Mouse (Mus musculus): Measurements from ENCODE around the gene Mat1a. TPM values are rescaled to one million over a fixed set of nuclear protein-coding genes. Genes with fewer than 3 reads are reported as not detected.

Mat1a gene
- 0.42 and 0.47 TPM in 2 replicates for polyA plus RNA-seq (2015; fragmentation: Nextera tagmentation; extraction: Ambion mirVana)

GRCm38 (mm10) chr14:41104853-41105444, at the start of gene Mat1a:
Gene Mat1a, plus strand, starts transcription at chr14:41105035.
- no peak for DNase-seq (ENCODE audit: low spot score)

- DNase-seq (ENCODE audit: low spot score), result no peak
Measured at GRCm38 (mm10) chr14:41065168-41065567, 39.7 kb upstream of the Mat1a start.

GRCm38 (mm10) chr14:41066416-41066815, 38.4 kb upstream of the Mat1a start:
- no peak for DNase-seq (ENCODE audit: low spot score)

- DNase-seq (ENCODE audit: low spot score), result no peak
Measured at GRCm38 (mm10) chr14:41069108-41069507, 35.7 kb upstream of the Mat1a start, which contains the start of gene Dydc2. Gene Dydc2, minus strand, starts transcription at chr14:41069208.

GRCm38 (mm10) chr14:41070343-41070742, 34.5 kb upstream of the Mat1a start:
- no peak for DNase-seq (ENCODE audit: low spot score)

- DNase-seq (ENCODE audit: low spot score), result no peak
Measured at GRCm38 (mm10) chr14:41072229-41072943, 32.4 kb upstream of the Mat1a start, which contains the start of gene Dydc1. Gene Dydc1, plus strand, starts transcription at chr14:41072911.

- DNase-seq (ENCODE audit: low spot score), result no peak
Measured at GRCm38 (mm10) chr14:41072944-41073275, 31.9 kb upstream of the Mat1a start.

GRCm38 (mm10) chr14:41082408-41082807, 22.4 kb upstream of the Mat1a start:
- DNase-seq (ENCODE audit: low spot score), result no peak

GRCm38 (mm10) chr14:41087509-41087908, 17.3 kb upstream of the Mat1a start:
- DNase-seq (ENCODE audit: low spot score), result no peak

- DNase-seq (ENCODE audit: low spot score), result peak; percentile 20
Measured at GRCm38 (mm10) chr14:41090777-41091176, 14.1 kb upstream of the Mat1a start.

- no peak for DNase-seq (ENCODE audit: low spot score)
Measured at GRCm38 (mm10) chr14:41094114-41094513, 10.7 kb upstream of the Mat1a start.

GRCm38 (mm10) chr14:41096296-41096860, 8.5 kb upstream of the Mat1a start:
- DNase-seq (ENCODE audit: low spot score), result no peak

GRCm38 (mm10) chr14:41098726-41099125, 6.1 kb upstream of the Mat1a start:
- no peak for DNase-seq (ENCODE audit: low spot score)

GRCm38 (mm10) chr14:41100712-41101111, 4.1 kb upstream of the Mat1a start:
- no peak for DNase-seq (ENCODE audit: low spot score)

GRCm38 (mm10) chr14:41101242-41101641, 3.6 kb upstream of the Mat1a start:
- DNase-seq (ENCODE audit: low spot score), result no peak

GRCm38 (mm10) chr14:41102269-41102668, 2.6 kb upstream of the Mat1a start:
- no peak for DNase-seq (ENCODE audit: low spot score)

GRCm38 (mm10) chr14:41111031-41111668, 6.3 kb downstream of the Mat1a start:
- no peak for DNase-seq (ENCODE audit: low spot score)

- no peak for DNase-seq (ENCODE audit: low spot score)
Measured at GRCm38 (mm10) chr14:41112944-41113343, 8.1 kb downstream of the Mat1a start.

GRCm38 (mm10) chr14:41116271-41116670, 11.4 kb downstream of the Mat1a start:
- no peak for DNase-seq (ENCODE audit: low spot score)

GRCm38 (mm10) chr14:41124683-41125082, 19.8 kb downstream of the Mat1a start:
- no peak for DNase-seq (ENCODE audit: low spot score)

- no peak for DNase-seq (ENCODE audit: low spot score)
Measured at GRCm38 (mm10) chr14:41127997-41128396, 23.2 kb downstream of the Mat1a start.

- DNase-seq (ENCODE audit: low spot score), result no peak
Measured at GRCm38 (mm10) chr14:41131540-41131939, 26.7 kb downstream of the Mat1a start, which contains the start of gene Sftpa1. Gene Sftpa1, plus strand, starts transcription at chr14:41131782.

Measured in thymus, postnatal 0 days (tissue).